Mouse (Mus musculus) E14TG2a.4 (cell line): ENCODE measurements at regions not wholly inside any gene's neighbourhood (a gene's known extent, or its start where the extent isn't known, plus 50 kb on each side); places are given as distances from the start of the nearest gene placed in this dataset.

Source experiments
- CTCF ChIP-seq: conservative IDR thresholded peaks from 2 replicates; pipeline ENCODE4 v1.5.1; 2014; ENCODE audit warnings: low read length
- NANOG ChIP-seq: IDR thresholded peaks from 2 replicates; pipeline ENCODE4 v1.6.1; 2014; ENCODE audit warnings: borderline replicate concordance, low read length, mixed read lengths
- POU5F1 ChIP-seq: IDR thresholded peaks from 2 replicates; pipeline ENCODE4 v1.6.1; 2014; ENCODE audit warnings: low read length, borderline replicate concordance

GRCm38 (mm10) chr1:137218611-137219010 lies 258.4 kb upstream of the Nr5a2 start:
- TF ChIP-seq CTCF: no peak
- no peak for TF ChIP-seq POU5F1
- no peak for TF ChIP-seq NANOG
